Mouse (Mus musculus): ENCODE measurements at regions not wholly inside any gene's neighbourhood (a gene's known extent, or its start where the extent isn't known, plus 50 kb on each side); places are given as distances from the start of the nearest gene placed in this dataset.
"Not testable (repeated sequence)": the region's sequence is repeated elsewhere in the genome, so short reads cannot be mapped to it uniquely, and the experiment has no call there.

DNA sequence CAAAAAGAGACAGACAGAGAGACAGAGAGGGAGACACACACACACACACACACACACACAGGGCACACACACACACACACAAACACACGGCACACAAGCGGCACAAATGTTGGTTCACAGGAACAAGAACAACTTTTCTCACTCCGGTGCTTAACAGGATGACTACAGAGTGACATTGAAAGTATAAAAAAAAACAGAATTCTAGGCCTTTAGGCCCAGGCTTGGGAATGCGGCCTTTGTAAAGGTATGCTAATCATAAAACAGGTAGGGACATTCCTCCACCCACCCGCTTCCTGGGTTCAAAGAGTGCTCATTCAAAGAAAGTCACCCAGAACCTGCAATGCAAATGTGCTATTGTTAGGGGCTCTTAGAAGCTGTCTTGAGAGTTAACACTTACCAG, 1089.5 kb downstream of the Defb40 start:
- H3K27me3 ChIP-seq (replicated peaks; ENCODE audit: control insufficient read depth, insufficient read depth, low read length); H3K36me3 ChIP-seq (ENCODE audit: control insufficient read depth, insufficient read depth, low read length); H3K27ac ChIP-seq (ENCODE audit: low read depth, low read length); H3K4me3 ChIP-seq (ENCODE audit: low read depth, low read length); H3K4me1 ChIP-seq (ENCODE audit: control insufficient read depth, insufficient read depth, low read length); H3K4me2 ChIP-seq (ENCODE audit: low read length); H3K9me3 ChIP-seq (replicated peaks; ENCODE audit: control insufficient read depth, low read length); DNase-seq (ENCODE audit: low spot score); H3K9ac ChIP-seq (ENCODE audit: low read length); ATAC-seq: not testable (repeated sequence)
- WGBS, result 82% methylated on average over 5 of the region's 5 CpGs

DNA sequence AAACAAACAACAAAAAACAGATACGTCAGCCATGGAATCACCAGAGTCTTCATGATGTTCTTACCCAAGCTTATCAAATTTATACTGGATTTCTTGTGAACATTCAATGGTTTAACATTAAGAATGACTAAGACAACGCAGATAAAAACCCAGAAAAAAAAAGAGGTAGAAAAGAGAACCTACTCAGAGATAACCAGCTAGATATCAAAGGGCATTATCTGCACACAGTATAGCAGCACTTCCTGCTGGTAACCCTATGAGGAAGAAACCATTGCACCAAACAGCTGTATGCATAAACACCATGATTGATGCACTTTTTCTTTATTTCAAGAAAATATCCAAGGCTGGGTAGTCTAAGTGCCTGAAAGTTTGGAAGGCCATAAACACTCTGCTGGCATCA, 1114.7 kb downstream of the Defb40 start:
- Histone ChIP-seq H3K36me3 (ENCODE audit: control insufficient read depth, insufficient read depth, low read length) (no peaks in the 10 kb centered on the region), H3K9me3 (replicated peaks; ENCODE audit: control insufficient read depth, low read length) (no peaks in the 10 kb centered on the region), H3K4me1 (ENCODE audit: control insufficient read depth, insufficient read depth, low read length) (no peaks in the 10 kb centered on the region), H3K27ac (ENCODE audit: low read depth, low read length) (no peak overlapping the region), H3K4me2 (ENCODE audit: low read length) (no peak overlapping the region), H3K27me3 (replicated peaks; ENCODE audit: control insufficient read depth, insufficient read depth, low read length) (no peaks in the 10 kb centered on the region), H3K4me3 (ENCODE audit: low read depth, low read length) (no peak overlapping the region), H3K9ac (ENCODE audit: low read length) (no peak overlapping the region)
- ATAC-seq (no peak), DNase-seq (ENCODE audit: low spot score) (no peak)
- 95% methylated on average over 2 of the region's 2 CpGs for WGBS

Data from forebrain, embryonic 14.5 days (tissue).